12 mouse cellular contexts compared by ENCODE assay signal in the genomic region with DNA sequence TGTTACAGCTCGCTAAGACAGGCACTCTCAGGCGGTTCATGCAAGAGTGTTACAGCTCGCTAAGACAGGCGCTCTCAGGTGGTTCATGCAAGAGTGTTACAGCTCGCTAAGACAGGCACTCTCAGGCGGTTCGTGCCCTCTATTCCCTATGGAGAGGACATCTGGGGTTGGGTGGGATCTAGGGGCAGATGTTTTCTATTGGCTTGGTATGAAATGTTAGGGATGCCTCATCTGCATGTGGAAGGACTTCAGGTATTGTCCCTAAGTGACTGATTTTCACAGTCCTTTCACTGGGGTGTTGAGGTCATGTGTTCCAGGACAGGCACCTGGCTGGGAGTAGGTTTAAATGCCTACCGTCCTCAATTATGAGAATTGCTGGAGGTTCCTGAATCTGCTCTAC. TPM values are rescaled to one million over a fixed set of nuclear protein-coding genes. Genes with fewer than 3 reads are reported as not detected.
A peak's percentile ranks its signal among the peaks of the same experiment; 100 is the strongest.
DNase-seq lines count a peak whose midpoint lies in the region; ATAC-seq and TF ChIP-seq lines count a peak whose summit lies in the region.
"Had no signal": no experiment of that assay in that cellular context is flagged by ENCODE, and none has a peak within 500 bp of the region (broad histone marks: within the 10 kb centered on the region; RNA-seq: fewer than 3 reads in every experiment).

No protein-coding gene starts in this region.

- TF ChIP-seq CTCF in intestine, postnatal 0 days (IDR thresholded peaks at IDR 0.05; ENCODE audit: low read depth), result no peak
- TF ChIP-seq CTCF in stomach, postnatal 0 days (IDR thresholded peaks at IDR 0.05; ENCODE audit: low read depth), result no peak

- H3K4me3 ChIP-seq in intestine, embryonic 16.5 days (ENCODE audit: low read length), result no peak overlapping the region
- H3K4me3 ChIP-seq in intestine, embryonic 15.5 days (replicated peaks), result no peak overlapping the region
- H3K4me3 ChIP-seq in intestine, postnatal 0 days (ENCODE audit: low read depth, low read length), result no peak overlapping the region
- H3K4me3 ChIP-seq in stomach, postnatal 0 days (ENCODE audit: low read depth, low read length), result no peak overlapping the region
- H3K4me3 ChIP-seq: stomach, embryonic 15.5 days had no signal

- no peak for TF ChIP-seq EP300 in stomach, postnatal 0 days (optimal IDR thresholded peaks at IDR 0.05)

- WGBS in intestine, embryonic 16.5 days, result 81% methylated on average over 8 of the region's 8 CpGs
- 90% methylated on average over 8 of the region's 8 CpGs for WGBS in intestine, embryonic 15.5 days
- 76% methylated on average over 8 of the region's 8 CpGs for WGBS in intestine, postnatal 0 days
- 85% methylated on average over 8 of the region's 8 CpGs for WGBS in stomach, postnatal 0 days

- DNase-seq in ES-CJ7 (ENCODE audit: low read depth, low spot score) (peak; percentile 37), ZHBTc4 (ENCODE audit: low read depth, low spot score) (peak; percentile 59)
- DNase-seq in ovary, postnatal 36 days (ENCODE audit: low spot score), result no peak
- no peak for DNase-seq in stomach, postnatal 0 days (ENCODE audit: low spot score)
- DNase-seq: cerebellum, adult 9-10 months; midbrain, embryonic 14.5 days; right cerebral cortex, postnatal 14 days had no signal

- ATAC-seq in intestine, embryonic 16.5 days, result no peak
- ATAC-seq in intestine, embryonic 15.5 days, result no peak
- ATAC-seq in intestine, postnatal 0 days, result no peak
- no peak for ATAC-seq in stomach, postnatal 0 days (ENCODE audit: low FRiP score, low TSS enrichment)

- no peak overlapping the region for H3K27ac ChIP-seq in intestine, embryonic 16.5 days (ENCODE audit: low read length)
- H3K27ac ChIP-seq in intestine, embryonic 15.5 days, result no peak overlapping the region
- no peak overlapping the region for H3K27ac ChIP-seq in intestine, postnatal 0 days (ENCODE audit: low read depth, low read length)
- H3K27ac ChIP-seq in stomach, postnatal 0 days (replicated peaks), result no peak overlapping the region
- H3K27ac ChIP-seq: stomach, embryonic 15.5 days had no signal

- no peaks in the 10 kb centered on the region for H3K27me3 ChIP-seq in intestine, embryonic 16.5 days (replicated peaks; ENCODE audit: control insufficient read depth, insufficient read depth, low read length)
- H3K27me3 ChIP-seq in intestine, embryonic 15.5 days (replicated peaks), result no peaks in the 10 kb centered on the region
- H3K27me3 ChIP-seq in intestine, postnatal 0 days (replicated peaks; ENCODE audit: control insufficient read depth, insufficient read depth, low read length), result no peaks in the 10 kb centered on the region
- no peaks in the 10 kb centered on the region for H3K27me3 ChIP-seq in stomach, postnatal 0 days (ENCODE audit: control insufficient read depth, insufficient read depth, low read length)
- H3K27me3 ChIP-seq: megakaryocyte, embryonic 14.5 days; stomach, embryonic 15.5 days had no signal

- peaks cover 16% of the 10 kb centered on the region for H3K4me1 ChIP-seq in intestine, embryonic 16.5 days (ENCODE audit: control insufficient read depth, insufficient read depth, low read length)
- H3K4me1 ChIP-seq in intestine, embryonic 15.5 days (replicated peaks), result peaks cover 16% of the 10 kb centered on the region
- peaks cover 6% of the 10 kb centered on the region; the same call in 1 of the 2 replicates for H3K4me1 ChIP-seq in intestine, postnatal 0 days (replicated peaks; ENCODE audit: control insufficient read depth, insufficient read depth, low read length)
- 0 out of 2 replicates have a peak, but pooled peaks cover 2% of the 10 kb centered on the region for H3K4me1 ChIP-seq in stomach, postnatal 0 days (replicated peaks; ENCODE audit: control insufficient read depth, insufficient read depth)

- H3K9me3 ChIP-seq in intestine, embryonic 16.5 days (ENCODE audit: control insufficient read depth, low read length), result no peaks in the 10 kb centered on the region
- H3K9me3 ChIP-seq in intestine, embryonic 15.5 days, result no peaks in the 10 kb centered on the region
- H3K9me3 ChIP-seq in intestine, postnatal 0 days (ENCODE audit: control insufficient read depth), result no peaks in the 10 kb centered on the region
- H3K9me3 ChIP-seq in stomach, postnatal 0 days (ENCODE audit: control insufficient read depth, low read length), result no peaks in the 10 kb centered on the region
- H3K9me3 ChIP-seq: megakaryocyte, embryonic 14.5 days; stomach, embryonic 15.5 days had no signal

- H3K4me2 ChIP-seq in intestine, embryonic 16.5 days (ENCODE audit: low read depth, low read length), result peak overlapping the region; percentile 29; the same call in 1 of the 2 replicates
- H3K4me2 ChIP-seq in intestine, embryonic 15.5 days (replicated peaks), result no peak overlapping the region
- H3K4me2 ChIP-seq in intestine, postnatal 0 days (replicated peaks; ENCODE audit: low read depth), result peak overlapping the region; percentile 44
- H3K4me2 ChIP-seq in stomach, postnatal 0 days (replicated peaks; ENCODE audit: low read depth), result no peak overlapping the region
- H3K4me2 ChIP-seq: stomach, embryonic 15.5 days had no signal

- no peak overlapping the region for H3K9ac ChIP-seq in intestine, embryonic 16.5 days (ENCODE audit: low read depth, low read length)
- H3K9ac ChIP-seq in intestine, embryonic 15.5 days, result no peak overlapping the region
- no peak overlapping the region for H3K9ac ChIP-seq in intestine, postnatal 0 days (ENCODE audit: low read depth, low read length)
- H3K9ac ChIP-seq in stomach, postnatal 0 days (ENCODE audit: low read length), result no peak overlapping the region
- H3K9ac ChIP-seq: stomach, embryonic 15.5 days had no signal

- H3K36me3 ChIP-seq in intestine, embryonic 16.5 days (ENCODE audit: control insufficient read depth, insufficient read depth, low read length), result peaks cover 6% of the 10 kb centered on the region; the same call in 1 of the 2 replicates
- no peaks in the 10 kb centered on the region for H3K36me3 ChIP-seq in intestine, embryonic 15.5 days
- H3K36me3 ChIP-seq in intestine, postnatal 0 days (ENCODE audit: control insufficient read depth, insufficient read depth), result peaks cover 12% of the 10 kb centered on the region
- peaks cover 4% of the 10 kb centered on the region; the same call in 1 of the 2 replicates for H3K36me3 ChIP-seq in stomach, postnatal 0 days (ENCODE audit: control insufficient read depth, insufficient read depth, low read length)

RNA-seq across cellular contexts. Expression of gene Ywhab, which starts 12.8 kb away (rescaled TPM):
- 233 and 238 TPM in 2 replicates for polyA plus RNA-seq in intestine, embryonic 16.5 days (2015; fragmentation: Nextera tagmentation; extraction: Ambion mirVana)
- 269 and 298 TPM in 2 replicates for polyA plus RNA-seq in intestine, embryonic 15.5 days (2015; fragmentation: Nextera tagmentation; extraction: Ambion mirVana)
- polyA plus RNA-seq in intestine, postnatal 0 days (2015; fragmentation: Nextera tagmentation; extraction: Ambion mirVana), result 180 and 186 TPM in 2 replicates
- 186 and 189 TPM in 2 replicates for polyA plus RNA-seq in stomach, postnatal 0 days (2015; fragmentation: Nextera tagmentation; extraction: Ambion mirVana)

RNA-seq across cellular contexts. Expression of gene Pabpc1l, which starts 17.7 kb away (rescaled TPM):
- polyA plus RNA-seq in intestine, embryonic 16.5 days (2015; fragmentation: Nextera tagmentation; extraction: Ambion mirVana), result 0.89 and 1.5 TPM in 2 replicates
- 0.82 and 1.3 TPM in 2 replicates for polyA plus RNA-seq in intestine, embryonic 15.5 days (2015; fragmentation: Nextera tagmentation; extraction: Ambion mirVana)
- polyA plus RNA-seq in intestine, postnatal 0 days (2015; fragmentation: Nextera tagmentation; extraction: Ambion mirVana), result 0.88 and 0.94 TPM in 2 replicates
- 0.67 and 0.85 TPM in 2 replicates for polyA plus RNA-seq in stomach, postnatal 0 days (2015; fragmentation: Nextera tagmentation; extraction: Ambion mirVana)

Comparison
In these comparisons a context has a peak if more than half of its experiments do, and no peak if none do; other contexts are left out.
1. H3K4me2 ChIP-seq: peak in intestine, embryonic 16.5 days (single experiment) and intestine, postnatal 0 days (single experiment); none in intestine, embryonic 15.5 days (single experiment) and stomach, postnatal 0 days (single experiment).
2. DNase-seq: peak in ES-CJ7 (single experiment) and ZHBTc4 (single experiment); none in ovary, postnatal 36 days (single experiment) and stomach, postnatal 0 days (single experiment).